Mouse (Mus musculus) heart, adult 2 months (tissue): ENCODE measurements around the gene Pdcl3.

ENCODE experiments used
- CTCF ChIP-seq: fragments of 200-600 bp; IDR thresholded peaks from 2 replicates; pipeline ENCODE4 v1.8.1; 2022; ENCODE audit warnings: antibody characterized with exemption, mild to moderate bottlenecking, moderate library complexity
- EP300 ChIP-seq: fragments of 200-500 bp; IDR thresholded peaks from 2 replicates; pipeline ENCODE4 v1.6.1; 2011; ENCODE audit warnings: low read depth, low read length, control low read depth; ENCODE audit not compliant: insufficient read depth

- no peak for TF ChIP-seq EP300
- no peak for TF ChIP-seq CTCF
These were observed 61.3 kb downstream of the Pdcl3 start for GRCm38 (mm10) chr1:39046689-39047088.
